Mouse (Mus musculus) inflammation-experienced regulatory T-cells, adult 6 months (primary cell): ENCODE results near the gene Unc45a. TPM values are rescaled to one million over a fixed set of nuclear protein-coding genes. Genes with fewer than 3 reads are reported as not detected.

Source experiments
- ATAC-seq: one replicate; pipeline ENCODE4 v1.8.0; 2017
- polyA plus RNA-seq, 3 experiments: library from polyadenylated mRNA; unstranded; fragments of 100-300 nt; shearing (Covaris generic); gene quantifications; one replicate each; pipeline ENCODE4 v1.2.1; 2017

Gene Unc45a
- polyA plus RNA-seq, 3 experiments from 2014 or later: 39.3 to 51.1 (median 40.1) TPM

DNA sequence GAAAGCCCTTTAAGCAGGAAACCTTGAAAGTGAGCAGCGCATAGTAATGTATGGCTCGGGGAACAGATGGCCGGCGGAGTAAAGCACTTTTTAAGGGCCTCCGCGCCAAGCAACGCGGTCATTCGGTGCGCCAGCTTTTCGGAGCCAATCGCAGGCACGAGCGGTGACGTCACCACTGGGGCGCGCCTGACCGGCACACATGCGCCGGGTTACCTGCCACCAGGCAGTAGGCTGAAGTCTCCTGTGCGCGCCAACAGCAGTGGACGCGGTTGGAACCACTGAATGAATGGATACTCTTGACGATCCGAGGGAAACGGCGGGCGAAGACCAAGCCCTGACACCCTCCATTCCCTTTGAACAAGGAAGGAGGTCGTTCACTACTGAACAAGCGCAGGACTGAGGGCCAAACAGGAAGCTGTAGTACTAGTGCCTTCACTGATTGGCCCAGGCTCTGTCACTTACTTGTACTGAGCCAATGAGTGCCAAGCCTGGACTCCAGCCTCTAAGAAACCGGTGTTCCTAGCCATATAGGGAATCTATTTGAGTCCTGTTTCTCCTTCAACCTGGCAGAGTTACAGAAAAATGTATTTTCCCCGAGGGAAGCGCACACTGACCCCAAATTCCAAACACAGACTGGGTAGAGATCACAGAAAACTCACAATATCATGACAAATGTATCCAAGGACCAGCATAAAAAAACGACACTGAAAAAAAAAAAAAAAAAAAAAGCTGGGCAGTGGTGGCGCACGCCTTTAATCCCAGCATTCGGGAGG is 16.6 kb downstream of the Unc45a start, which contains the start of gene Rccd1:
Gene Rccd1, minus strand, starts transcription at position 412 of the 773 bp plus-strand sequence.
- ATAC-seq: peak; percentile 97

DNA sequence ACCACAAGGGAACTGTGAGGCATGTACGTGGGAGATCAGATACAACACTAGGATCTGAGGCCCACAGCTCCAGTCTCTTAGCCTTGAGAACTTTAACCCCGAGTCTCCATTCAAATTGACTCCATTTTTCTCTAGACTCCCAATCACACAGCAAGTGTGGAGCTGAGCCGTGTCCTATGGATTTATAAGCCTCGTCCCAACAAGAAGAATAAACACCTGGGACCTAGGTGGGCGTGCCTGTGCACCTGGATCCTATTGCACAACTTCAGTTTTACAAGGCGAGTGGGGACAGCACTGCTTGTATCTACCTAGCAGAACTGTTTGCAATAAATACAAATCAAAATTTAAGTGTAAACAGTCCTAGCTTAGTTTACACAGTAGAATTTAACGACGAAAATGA is 17.5 kb downstream of the Unc45a start:
- no peak for ATAC-seq

DNA sequence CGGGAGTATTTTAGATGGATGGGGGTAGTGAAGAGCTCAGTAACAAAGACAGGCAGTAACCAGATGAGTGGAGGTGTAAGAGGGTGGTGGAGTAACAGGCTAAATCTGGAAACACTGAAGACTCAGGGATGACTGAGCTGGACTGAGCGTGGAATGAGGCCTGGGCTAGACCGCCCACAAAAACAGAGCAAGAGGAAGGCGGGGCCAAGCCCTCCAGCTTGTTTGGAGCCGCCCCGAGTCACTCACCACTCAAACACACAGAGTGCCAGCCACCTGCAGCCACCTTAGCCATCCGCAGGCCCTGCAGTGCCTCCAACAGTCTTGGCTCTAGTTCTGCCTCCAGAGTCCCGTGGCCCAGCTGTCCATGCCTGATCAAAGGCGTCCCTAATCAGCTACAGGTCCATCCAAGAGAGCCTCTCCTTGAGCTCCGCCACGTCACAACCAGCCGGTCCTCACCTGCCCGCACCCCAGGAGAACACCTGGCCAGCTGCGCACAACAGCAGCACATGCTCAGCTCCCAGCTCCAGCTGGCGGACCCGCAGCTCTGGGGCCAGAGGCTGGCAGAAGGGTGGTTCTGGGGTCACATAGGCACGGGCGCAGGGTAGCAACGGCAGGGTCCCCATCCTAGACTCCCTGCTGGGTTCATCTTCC is 20.8 kb downstream of the Unc45a start:
- no peak for ATAC-seq

DNA sequence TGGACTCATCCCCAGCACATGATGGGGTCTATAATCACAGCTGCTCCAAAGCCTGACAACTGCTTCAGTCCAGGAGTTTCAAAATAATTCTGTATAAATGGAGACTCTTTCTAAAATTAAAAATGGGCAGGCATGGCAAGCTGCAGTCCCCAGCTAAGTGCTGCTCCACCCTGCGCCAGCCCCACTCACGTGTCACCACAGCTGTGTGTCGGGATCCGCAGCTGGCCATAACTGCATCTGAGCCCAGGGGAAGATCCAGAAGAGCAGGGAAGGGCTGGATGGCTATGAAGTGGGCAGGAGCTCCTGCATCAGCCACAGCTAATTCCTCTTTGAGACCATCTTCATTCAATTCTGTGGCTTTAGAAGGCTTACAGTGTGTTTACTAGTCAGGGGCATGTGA is 22.1 kb downstream of the Unc45a start:
- no peak for ATAC-seq

DNA sequence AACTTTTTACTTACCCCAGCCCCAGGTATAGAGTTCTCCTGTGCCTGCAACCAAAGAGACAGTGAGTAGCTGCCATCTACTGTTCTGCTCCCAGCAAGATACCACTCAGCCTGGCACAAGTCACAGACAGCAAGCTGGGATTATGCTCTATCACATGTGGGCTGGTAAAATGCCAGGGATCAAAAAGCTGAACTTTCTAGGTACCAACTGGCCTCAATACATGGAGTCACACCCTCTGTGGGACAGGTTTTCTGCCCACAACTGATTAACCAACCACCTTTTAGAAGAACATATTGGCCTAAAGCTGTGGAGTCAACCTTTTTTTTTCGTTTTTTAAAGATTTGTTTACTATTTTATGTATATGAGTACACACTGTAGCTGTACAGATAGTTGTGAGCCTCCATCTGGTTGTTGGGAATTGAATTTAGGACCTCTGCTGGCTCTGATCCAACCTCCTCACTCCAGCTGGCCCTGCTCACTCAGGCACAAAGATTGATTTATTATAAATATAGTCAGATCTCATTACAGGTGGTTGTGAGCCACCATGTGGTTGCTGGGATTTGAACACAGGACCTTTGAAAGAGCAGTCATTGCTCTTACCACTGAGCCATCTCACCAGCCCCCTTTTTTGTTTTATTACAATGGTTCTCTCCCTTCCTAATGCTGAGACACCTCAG is 23.2 kb downstream of the Unc45a start:
- no peak for ATAC-seq

DNA sequence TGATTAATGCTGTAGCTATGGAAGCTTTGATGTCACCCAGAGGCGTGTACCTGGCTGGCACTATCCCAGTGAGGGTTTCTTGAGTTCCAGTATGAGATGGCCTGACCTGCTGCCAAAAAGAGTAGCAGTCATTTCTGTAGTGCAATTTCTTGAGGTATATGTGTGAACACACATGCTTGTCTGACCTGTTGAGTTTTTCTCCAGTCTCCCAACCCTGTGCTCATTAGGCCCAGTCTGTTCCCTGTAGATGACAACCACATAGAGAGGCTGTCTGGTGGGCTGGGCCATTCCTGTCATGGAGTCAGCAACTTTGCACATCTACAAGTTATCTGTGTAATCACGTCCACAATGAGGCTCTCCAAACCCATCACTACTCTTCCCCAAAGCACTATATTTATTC is 25.1 kb downstream of the Unc45a start:
- ATAC-seq: no peak

DNA sequence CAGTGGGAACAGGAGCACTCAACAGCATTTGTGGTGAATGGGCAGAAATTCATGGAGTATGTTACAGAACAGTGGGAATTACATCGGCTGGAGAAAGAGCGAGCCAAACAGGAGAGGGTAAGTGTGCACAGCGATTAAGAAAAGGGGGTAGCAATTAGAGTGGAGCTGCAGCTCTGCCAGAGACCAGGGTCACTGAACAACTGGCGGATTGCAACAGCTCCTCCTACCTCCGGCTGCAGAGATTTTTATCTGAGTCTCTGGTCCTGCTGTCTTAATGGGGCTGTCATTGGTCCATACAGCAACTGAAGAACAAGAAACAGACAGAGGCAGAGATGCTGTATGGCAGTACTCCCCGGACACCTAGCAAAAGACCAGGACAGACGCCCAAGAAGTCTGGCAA is 30.0 kb downstream of the Unc45a start:
- ATAC-seq: no peak

DNA sequence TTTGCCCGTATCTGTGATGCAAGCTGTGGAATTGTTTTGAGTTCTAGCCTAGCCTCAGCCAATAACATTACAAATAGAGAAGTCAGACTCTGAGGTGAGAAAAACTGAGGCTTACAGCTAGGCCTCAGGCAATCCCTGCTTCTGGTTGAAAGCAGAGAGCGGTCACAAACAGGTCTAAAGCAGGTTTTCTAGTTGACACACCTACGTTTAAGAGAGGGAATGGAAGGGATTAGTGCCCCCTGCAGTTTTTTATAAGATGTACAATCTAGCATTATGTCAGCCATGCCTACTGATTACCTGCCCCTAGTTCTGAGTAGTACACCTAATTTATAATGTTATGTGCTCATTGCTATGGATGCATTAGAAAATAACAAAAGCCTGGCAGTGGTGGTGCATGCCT is 33.0 kb downstream of the Unc45a start:
- ATAC-seq: no peak

DNA sequence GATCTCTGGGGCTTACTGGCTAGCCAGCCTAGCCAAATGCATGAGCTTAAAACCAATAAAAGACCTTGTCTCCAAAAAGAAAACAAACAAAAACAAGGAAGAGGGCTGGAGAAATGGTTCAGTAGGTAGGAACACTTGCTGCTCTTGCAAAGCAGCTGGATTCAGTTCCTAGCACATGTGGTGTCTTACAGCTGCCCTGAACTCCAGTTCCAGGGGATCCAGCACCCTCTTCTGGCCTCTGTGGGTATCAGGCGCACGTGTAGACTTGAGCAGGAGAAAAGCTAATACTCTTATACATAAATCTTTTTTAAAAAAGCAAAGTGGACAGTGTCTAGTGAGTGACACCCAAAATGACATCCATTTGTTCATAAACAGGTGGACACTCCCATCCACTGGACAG is 39.3 kb downstream of the Unc45a start:
- no peak for ATAC-seq

DNA sequence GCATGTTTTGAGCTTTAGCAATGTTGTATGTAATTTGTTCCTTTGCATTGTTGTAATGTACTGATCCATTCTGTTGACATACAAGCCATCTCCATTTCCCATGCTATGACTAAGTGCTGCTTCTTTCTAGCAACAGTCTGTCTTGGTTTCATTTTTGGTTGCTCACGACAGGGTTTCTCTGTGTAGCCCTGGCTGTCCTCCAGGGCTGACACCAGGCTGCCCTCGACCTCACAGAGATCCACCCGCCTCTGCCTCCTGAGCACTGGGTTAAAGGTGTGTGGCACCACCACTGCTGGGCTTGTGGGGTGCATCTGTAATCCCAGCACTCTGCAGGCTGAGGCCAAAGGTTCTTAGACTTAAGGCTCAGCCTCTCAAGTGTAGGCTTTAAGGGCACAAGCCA is 41.2 kb downstream of the Unc45a start:
- peak; percentile 79 for ATAC-seq

DNA sequence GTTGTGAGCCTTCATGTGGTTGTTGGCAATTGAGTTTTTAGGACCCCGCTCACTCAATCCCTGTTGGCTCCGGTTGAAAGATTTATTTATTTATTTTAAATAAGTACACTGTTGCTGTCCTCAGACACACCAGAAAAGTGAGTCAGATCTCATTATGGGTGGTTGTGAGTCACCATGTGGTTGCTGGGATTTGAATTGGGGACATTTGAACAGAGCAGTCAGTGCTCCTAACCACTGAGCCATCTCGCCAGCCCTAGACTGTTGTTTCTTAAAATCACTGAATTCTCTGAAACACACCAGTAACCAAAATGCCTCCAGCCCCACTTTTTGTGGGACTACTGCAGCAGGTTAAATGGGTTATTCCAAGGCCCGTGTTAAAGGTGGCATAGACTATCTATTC is 42.1 kb downstream of the Unc45a start:
- ATAC-seq: no peak

DNA sequence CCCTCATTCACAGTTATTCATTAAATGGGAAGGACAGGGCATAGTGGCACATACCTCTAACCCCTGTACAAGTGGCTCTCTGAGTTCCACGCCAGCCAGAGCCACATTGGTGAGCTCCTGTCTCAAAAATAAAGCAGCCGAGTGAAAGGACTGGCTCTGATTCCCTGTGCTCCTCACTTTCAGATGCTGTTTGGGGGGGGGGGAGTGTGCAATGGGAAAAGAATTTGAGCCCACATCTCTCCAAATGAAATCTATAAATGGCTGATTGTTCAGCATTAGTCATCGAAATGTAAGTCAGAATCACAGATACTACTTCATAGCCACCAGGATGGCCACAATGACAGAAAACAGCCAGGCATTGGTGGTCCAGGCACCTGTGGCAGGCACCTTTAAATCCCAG is 43.8 kb downstream of the Unc45a start:
- ATAC-seq: no peak

DNA sequence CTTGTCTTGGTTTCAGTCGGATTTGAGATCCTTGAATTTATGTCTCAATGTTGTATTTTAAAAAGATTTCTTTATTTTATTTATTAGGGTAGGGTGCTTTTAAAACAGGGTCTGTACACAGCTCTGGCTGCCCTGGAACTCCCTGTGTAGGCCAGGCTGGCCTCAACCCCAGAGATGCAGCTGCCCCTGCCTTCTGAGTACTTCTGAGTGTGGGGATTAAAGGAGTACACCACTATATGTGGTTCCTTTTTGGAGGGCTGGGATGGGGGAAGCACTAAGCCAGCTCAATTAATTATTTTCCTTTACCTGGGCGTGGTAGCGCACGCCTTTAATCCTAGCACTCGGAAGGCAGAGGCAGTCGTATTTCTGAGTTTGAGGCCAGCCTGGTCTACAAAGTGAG is 44.3 kb downstream of the Unc45a start:
- no peak for ATAC-seq

DNA sequence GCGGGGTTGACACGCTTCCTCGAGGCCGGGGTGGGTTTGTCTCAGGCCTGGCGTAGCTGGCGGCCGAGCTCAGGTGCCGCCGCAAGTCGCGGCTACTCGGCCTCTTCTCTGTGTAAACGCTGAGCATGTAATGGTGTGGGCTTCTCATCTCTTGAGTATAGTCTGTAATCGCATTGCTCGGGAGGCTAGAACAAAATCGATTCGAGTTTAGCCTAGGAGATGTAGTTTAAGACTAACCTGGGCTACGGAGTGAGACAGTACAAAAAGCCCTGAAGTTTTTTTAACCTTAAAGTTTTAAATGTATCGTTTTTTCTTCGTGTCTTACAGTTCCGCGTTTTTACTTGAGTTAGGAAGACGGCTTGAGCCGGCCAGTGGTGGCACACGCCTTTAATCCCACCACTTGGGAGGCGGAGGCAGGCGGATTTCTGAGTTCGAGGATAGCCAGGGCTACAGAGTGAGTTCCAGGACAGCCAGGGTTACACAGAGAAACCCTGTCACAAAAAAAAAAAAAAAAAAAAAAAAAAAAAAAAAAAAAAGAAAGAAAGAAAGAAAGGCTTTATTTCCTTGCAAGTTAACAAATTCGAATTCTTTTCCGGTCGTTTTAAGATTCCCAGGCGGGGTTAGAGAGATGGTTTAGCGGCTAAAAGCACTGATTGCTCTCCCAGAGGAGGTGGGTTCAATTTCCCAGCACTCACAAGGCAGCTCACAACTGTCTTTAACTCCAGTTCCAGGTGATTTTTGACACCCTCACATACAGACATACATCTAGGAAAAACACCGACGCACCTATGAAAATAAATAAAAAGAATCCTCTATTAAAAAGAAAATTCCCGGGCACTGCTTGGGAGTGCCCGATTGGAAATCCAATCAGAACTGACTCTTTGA is 45.8 kb downstream of the Unc45a start:
- ATAC-seq: no peak

DNA sequence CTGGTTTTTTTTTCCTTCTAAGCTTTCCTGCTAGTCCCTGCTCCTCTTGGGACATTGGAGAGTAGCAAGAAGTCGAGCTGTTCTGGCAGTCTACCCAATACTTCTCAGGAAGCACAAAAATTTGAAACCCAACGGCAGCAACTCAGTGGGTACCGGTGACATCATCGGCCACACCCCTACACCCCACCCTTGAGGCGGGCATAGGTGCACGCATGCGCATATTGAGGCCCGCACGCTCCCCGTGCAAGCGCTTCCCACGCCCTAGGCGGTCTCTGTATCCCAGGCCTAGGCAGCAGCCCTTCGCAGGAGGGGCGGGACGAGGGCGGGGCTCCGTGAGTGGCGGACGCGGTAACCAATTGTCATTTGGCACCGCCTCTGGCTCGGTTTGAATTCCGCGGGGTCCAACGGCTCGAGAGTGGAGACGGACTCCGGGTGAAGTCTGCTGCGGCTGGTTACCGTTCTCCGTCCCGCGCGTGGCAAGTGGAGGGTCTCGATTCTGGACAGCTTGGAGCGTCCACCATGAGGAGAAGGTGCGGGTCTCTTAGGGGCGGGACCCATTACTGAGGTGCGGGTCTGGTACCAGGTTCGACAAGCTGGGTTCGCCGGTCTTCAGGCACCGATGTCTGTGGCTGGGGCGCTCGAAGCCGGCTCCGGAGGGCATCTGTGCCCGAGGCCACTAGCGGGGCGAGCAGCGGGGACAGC is 46.6 kb downstream of the Unc45a start, which contains the start of gene Prc1:
Gene Prc1, plus strand, starts transcription at position 389 of the 702 bp plus-strand sequence.
- peak; percentile 96 for ATAC-seq

DNA sequence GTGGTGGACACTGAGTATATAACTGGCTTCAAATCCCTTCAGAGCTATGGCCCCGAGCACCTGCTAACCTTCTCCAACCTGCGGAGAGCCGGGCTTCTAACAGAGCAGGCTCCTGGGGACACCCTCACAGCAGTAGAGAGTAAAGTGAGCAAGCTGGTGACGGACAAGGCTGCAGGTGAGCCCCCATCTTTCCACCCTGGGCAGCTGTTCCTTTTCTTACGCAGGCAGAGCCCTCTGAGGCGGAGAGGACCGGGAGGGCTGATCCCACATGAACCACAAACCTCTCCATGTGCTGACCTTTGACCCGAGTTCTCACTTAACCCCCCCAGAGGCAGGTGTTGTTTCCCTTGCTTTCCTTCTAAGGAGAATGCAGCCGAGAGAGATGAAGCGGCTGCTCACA is 53.1 kb downstream of the Unc45a start:
- ATAC-seq: no peak

DNA sequence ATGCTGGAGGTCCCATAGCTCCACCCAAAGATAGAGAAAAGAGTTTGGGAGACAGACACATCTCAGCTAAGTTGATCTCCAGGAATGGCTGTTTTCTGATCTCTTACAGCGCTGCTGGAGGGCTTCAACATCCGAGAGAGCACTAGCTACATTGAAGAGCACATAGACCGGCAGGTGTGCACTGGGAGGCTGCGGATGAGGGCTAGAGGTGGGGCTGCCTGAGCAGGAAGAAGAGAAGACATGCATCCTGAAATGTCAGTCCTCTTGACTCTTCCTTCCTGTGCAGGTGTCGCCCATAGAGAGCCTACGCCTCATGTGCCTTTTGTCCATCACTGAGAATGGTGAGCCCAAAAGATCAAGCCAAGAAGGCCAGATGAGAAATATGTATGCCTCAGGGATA is 55.1 kb downstream of the Unc45a start:
- no peak for ATAC-seq

DNA sequence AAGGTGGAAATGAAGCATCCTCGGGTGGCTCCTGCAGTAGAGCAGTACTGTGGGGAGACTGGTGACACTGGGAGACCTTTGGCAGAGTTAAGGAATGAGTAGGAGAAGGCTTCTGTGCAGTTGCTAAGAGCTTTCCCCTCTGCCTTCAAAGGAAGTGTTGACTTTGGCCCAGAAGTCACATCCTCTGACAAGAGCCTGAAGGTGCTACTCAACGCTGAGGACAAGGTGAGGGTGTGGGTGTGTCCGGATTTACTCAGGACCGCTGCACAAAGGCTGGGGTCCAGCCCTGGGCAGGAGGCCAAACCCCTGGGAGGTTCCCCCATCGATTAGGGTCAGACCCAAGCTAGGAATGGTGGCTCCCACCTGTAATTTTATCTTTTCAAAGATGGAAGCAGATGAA is 56.4 kb downstream of the Unc45a start:
- ATAC-seq: no peak

DNA sequence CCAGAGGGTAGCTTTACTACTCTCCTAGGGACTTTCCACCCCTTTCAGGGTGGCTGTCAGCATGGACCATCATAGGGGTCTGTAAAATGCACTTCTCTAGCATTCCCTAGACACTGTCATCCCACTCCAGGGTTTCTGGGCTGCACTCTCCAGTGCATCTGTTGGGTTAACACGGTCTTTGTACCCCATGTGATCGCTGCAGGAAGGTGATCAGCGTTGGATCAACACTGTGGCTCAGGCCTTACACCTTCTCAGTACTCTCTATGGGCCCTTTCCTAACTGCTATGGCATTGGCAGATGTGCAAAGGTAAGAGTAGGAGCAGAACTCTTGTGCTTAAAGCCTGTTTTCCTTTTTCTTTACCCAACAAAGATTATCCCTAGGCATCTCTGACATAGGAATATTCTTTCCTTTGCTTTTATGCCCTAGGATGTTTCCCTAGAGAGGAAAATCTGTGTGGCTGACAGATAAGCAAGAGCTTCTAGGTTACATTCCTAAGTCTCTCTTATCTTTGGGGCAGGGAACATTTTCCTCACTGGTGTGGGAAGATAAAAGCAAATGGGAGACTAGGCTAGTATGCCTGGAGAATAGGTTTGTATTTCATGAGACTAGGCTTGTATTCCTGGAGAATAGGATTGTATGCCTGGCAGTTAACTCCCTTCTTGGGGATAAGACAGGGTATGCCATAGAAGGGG is 57.4 kb downstream of the Unc45a start:
- ATAC-seq: no peak

DNA sequence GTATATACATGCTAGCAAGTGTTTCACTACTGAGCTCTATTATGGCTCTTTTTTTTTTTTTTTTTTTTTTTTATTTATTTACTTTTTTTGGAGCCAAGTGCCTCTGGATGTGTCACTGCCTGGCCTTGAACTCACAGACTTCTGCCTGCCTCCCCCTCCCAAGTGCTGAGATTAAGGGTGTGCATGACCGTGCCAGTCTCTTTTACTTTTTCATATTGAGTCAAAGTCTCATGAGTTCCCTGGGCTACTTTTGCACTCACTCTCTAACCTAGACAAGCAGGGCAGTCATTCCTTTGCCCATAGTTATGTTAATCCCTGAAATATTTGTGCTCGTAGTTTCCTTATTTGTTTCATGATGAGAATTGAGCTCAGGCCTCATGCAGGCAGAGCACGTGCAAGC is 59.2 kb downstream of the Unc45a start:
- no peak for ATAC-seq

DNA sequence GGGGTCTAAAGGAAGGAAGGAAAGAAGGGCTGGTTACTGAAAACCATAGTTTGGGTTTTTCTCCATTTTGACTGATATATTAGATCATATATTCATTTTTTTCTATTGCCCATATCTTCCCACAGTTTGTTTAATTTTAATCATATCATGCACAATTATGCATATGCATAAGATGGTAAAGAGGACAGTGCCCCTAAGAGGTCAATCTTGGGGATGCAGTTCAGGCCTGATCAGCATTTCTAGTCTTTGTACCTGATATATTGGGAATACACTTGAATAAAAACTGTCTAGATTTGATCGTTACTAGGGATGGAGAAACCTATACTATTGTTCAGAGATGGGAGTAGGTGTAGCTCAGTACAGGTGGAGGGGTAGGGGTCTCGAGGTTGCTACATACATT is 59.8 kb downstream of the Unc45a start:
- no peak for ATAC-seq
